Mouse (Mus musculus) olfactory bulb, adult 2 months (tissue): Measurements from ENCODE around the gene Tprn.

Source experiments
- CTCF ChIP-seq: fragments of 200-500 bp; IDR thresholded peaks from 2 replicates; pipeline ENCODE4 v1.5.1; 2012; ENCODE audit warnings: low read depth, mild to moderate bottlenecking, low read length, moderate library complexity; ENCODE audit not compliant: insufficient read depth
- POLR2A ChIP-seq: fragments of 200-500 bp; IDR thresholded peaks from 2 replicates; pipeline ENCODE4 v1.6.1; 2012; ENCODE audit warnings: mild to moderate bottlenecking, low read depth, low read length, moderate library complexity; ENCODE audit not compliant: insufficient read depth

DNA sequence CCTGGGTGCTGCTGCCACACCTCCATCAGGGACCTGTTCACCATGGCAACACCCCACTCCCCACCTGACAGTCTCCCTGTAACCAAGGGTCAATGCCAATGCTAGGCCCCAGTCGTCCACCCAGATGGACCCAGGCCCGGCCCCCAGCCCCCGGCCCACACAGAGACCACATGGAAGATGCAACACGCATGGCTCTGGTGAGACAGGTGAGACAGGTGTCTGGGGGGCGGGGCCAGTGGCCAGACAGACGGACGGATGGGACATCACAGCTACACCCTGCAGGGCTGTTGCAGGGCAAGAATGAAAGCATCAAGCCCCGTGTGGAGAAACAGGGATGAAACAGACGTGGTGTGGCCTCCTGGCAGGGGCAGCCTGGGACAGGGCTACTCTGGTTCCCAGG is 31.3 kb downstream of the Tprn start:
- TF ChIP-seq POLR2A (no peak), CTCF (no peak)
